Mouse (Mus musculus) ES-E14 (cell line): ENCODE measurements around the gene Sema5a.

Experiments used
- CHD2 ChIP-seq: IDR thresholded peaks from 2 replicates; pipeline ENCODE4 v1.6.1; 2014; ENCODE audit warnings: mild to moderate bottlenecking, low read depth, low read length, inconsistent platforms
- HCFC1 ChIP-seq: IDR thresholded peaks from 2 replicates; pipeline ENCODE4 v1.6.1; 2012; ENCODE audit warnings: low read length, inconsistent platforms, borderline replicate concordance; ENCODE audit not compliant: insufficient read depth
- MAFK ChIP-seq: IDR thresholded peaks from 2 replicates; pipeline ENCODE4 v1.6.1; 2014; ENCODE audit warnings: mild to moderate bottlenecking, low read depth, low read length, inconsistent platforms; ENCODE audit not compliant: insufficient read depth
- ZC3H11A ChIP-seq: IDR thresholded peaks from 2 replicates; pipeline ENCODE4 v1.6.1; 2012; ENCODE audit warnings: low read depth, mild to moderate bottlenecking, inconsistent platforms, low read length, borderline replicate concordance
- ZNF384 ChIP-seq: IDR thresholded peaks from 2 replicates; pipeline ENCODE4 v1.6.1; 2012; ENCODE audit warnings: low read depth, low read length, inconsistent platforms

DNA sequence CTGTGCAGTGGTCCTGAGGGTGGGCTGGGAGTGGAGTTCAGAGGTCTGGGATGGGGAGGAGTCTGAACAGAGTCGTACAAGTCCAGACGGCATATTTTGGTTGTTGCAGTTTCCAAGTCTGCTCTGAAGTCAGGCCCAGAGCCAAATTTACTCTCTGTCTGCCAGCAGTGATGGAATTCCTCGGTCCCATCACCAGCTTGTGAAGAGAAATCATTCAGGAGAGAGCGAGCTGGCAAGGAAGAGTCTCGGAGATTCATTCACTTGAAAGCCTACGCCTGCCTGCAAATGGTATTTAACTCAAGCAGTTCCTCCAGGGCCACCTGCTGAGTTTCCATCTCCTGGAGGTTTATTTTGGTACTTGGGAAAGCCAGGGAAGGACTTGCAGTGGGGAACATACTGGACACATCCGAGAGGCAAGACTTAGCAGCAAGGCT, 13.3 kb downstream of the Sema5a start:
- no peak for TF ChIP-seq MAFK
- TF ChIP-seq ZC3H11A: no peak
- TF ChIP-seq ZNF384: no peak
- no peak for TF ChIP-seq HCFC1
- TF ChIP-seq CHD2: no peak
